ENCODE assay signal across 10 mouse cellular contexts in genomic region chr16:34395221-34395811, GRCm38 (mm10).
DNase-seq lines count a peak whose midpoint lies in the region; ATAC-seq and TF ChIP-seq lines count a peak whose summit lies in the region.
"Had no signal": no experiment of that assay in that cellular context is flagged by ENCODE, and none has a peak within 500 bp of the region (broad histone marks: within the 10 kb centered on the region; RNA-seq: fewer than 3 reads in every experiment).

No protein-coding gene starts in this region.

- H3K4me1 ChIP-seq in kidney, adult 2 months (ENCODE audit: control insufficient read depth, insufficient read depth, low read length), result peaks cover 5% of the 10 kb centered on the region; the same call in 1 of the 2 replicates
- H3K4me1 ChIP-seq in kidney, embryonic 14.5 days (ENCODE audit: control insufficient read depth, insufficient read depth, low read length), result no peaks in the 10 kb centered on the region
- peaks cover 11% of the 10 kb centered on the region for H3K4me1 ChIP-seq in brown adipose tissue, adult 24 weeks (ENCODE audit: control insufficient read depth, insufficient read depth, insufficient read length, low read length)
- 0 out of 2 replicates have a peak, but pooled peaks cover 5% of the 10 kb centered on the region for H3K4me1 ChIP-seq in neural tube, embryonic 14.5 days (ENCODE audit: control insufficient read depth, insufficient read depth, low read length)
- H3K4me1 ChIP-seq in thymus, adult 2 months (replicated peaks; ENCODE audit: control insufficient read depth, insufficient read depth, low read length), result no peaks in the 10 kb centered on the region

- no peak overlapping the region for H3K4me2 ChIP-seq in kidney, embryonic 14.5 days (replicated peaks; ENCODE audit: low read depth, low read length)
- no peak overlapping the region for H3K4me2 ChIP-seq in neural tube, embryonic 14.5 days (ENCODE audit: low read depth, low read length)
- H3K4me2 ChIP-seq: heart, embryonic 15.5 days; midbrain, embryonic 12.5 days had no signal

- no peaks in the 10 kb centered on the region for H3K36me3 ChIP-seq in kidney, adult 2 months (ENCODE audit: control insufficient read depth, insufficient read depth, low read length)
- no peaks in the 10 kb centered on the region for H3K36me3 ChIP-seq in kidney, embryonic 14.5 days (ENCODE audit: control insufficient read depth, insufficient read depth, low read length)
- no peaks in the 10 kb centered on the region for H3K36me3 ChIP-seq in neural tube, embryonic 14.5 days (ENCODE audit: control insufficient read depth, insufficient read depth, low read length)
- H3K36me3 ChIP-seq in thymus, adult 2 months (ENCODE audit: control insufficient read depth, insufficient read depth, low read length), result no peaks in the 10 kb centered on the region
- H3K36me3 ChIP-seq: G1E; heart, embryonic 15.5 days had no signal

- ATAC-seq in kidney, embryonic 14.5 days (ENCODE audit: low FRiP score, low TSS enrichment), result no peak
- peak; percentile 61; the same call in 1 of the 2 replicates for ATAC-seq in neural tube, embryonic 14.5 days (ENCODE audit: low read depth)

- no peaks in the 10 kb centered on the region for H3K9me3 ChIP-seq in kidney, embryonic 14.5 days (ENCODE audit: control insufficient read depth, low read length)
- no peaks in the 10 kb centered on the region for H3K9me3 ChIP-seq in neural tube, embryonic 14.5 days (ENCODE audit: control insufficient read depth, low read length)
- H3K9me3 ChIP-seq: G1E; heart, embryonic 15.5 days; midbrain, embryonic 12.5 days had no signal

- no peak for TF ChIP-seq POLR2A in kidney, adult 2 months (IDR thresholded peaks at IDR 0.05; ENCODE audit: low read depth, low read length)
- TF ChIP-seq POLR2A in thymus, adult 2 months (IDR thresholded peaks at IDR 0.05; ENCODE audit: control insufficient read depth, extremely low read depth, insufficient read depth, low read length, poor library complexity), result no peak

- no peak for TF ChIP-seq CTCF in kidney, adult 2 months (conservative IDR thresholded peaks at IDR 0.05; ENCODE audit: insufficient read depth, insufficient read length, low read depth, low read length)
- no peak for TF ChIP-seq CTCF in thymus, adult 2 months (IDR thresholded peaks at IDR 0.05; ENCODE audit: borderline replicate concordance, control insufficient read depth, extremely low read depth, insufficient read depth, low read length, poor library complexity)

- DNase-seq in kidney, adult 2 months, result peak; percentile 45
- peak; percentile 62 to 73 for DNase-seq in layer of hippocampus, adult 8-10 months (ENCODE audit: low spot score in 2 of 2)
- no peak for DNase-seq in urinary bladder, adult 18-20 months (ENCODE audit: low spot score in 2 of 2)
- no peak for DNase-seq in thymus, adult 2 months

- H3K9ac ChIP-seq in kidney, embryonic 14.5 days (ENCODE audit: low read depth, low read length), result no peak overlapping the region
- no peak overlapping the region for H3K9ac ChIP-seq in neural tube, embryonic 14.5 days (replicated peaks; ENCODE audit: low read depth, low read length)
- H3K9ac ChIP-seq: heart, embryonic 15.5 days; midbrain, embryonic 12.5 days had no signal

- H3K4me3 ChIP-seq in kidney, adult 2 months (ENCODE audit: insufficient read depth, low read depth, low read length), result no peak overlapping the region
- no peak overlapping the region for H3K4me3 ChIP-seq in kidney, embryonic 14.5 days (ENCODE audit: low read length)
- H3K4me3 ChIP-seq in brown adipose tissue, adult 24 weeks (ENCODE audit: insufficient read depth, low read depth, low read length), result no peak overlapping the region
- H3K4me3 ChIP-seq in neural tube, embryonic 14.5 days (ENCODE audit: low read depth, low read length), result no peak overlapping the region
- no peak overlapping the region for H3K4me3 ChIP-seq in thymus, adult 2 months (ENCODE audit: control insufficient read depth, insufficient read depth, low read length)
- H3K4me3 ChIP-seq: heart, embryonic 15.5 days; midbrain, embryonic 12.5 days had no signal

- H3K27me3 ChIP-seq in kidney, adult 2 months (replicated peaks; ENCODE audit: control insufficient read depth, insufficient read depth, low read length), result no peaks in the 10 kb centered on the region
- no peaks in the 10 kb centered on the region for H3K27me3 ChIP-seq in kidney, embryonic 14.5 days (ENCODE audit: control insufficient read depth, insufficient read depth, low read length)
- no peaks in the 10 kb centered on the region for H3K27me3 ChIP-seq in neural tube, embryonic 14.5 days (ENCODE audit: control insufficient read depth, insufficient read depth, low read length)
- no peaks in the 10 kb centered on the region for H3K27me3 ChIP-seq in thymus, adult 2 months (ENCODE audit: control insufficient read depth, insufficient read depth, low read length)
- H3K27me3 ChIP-seq: heart, embryonic 15.5 days; midbrain, embryonic 12.5 days had no signal

- H3K27ac ChIP-seq in kidney, adult 2 months (ENCODE audit: insufficient read depth, low read depth, low read length), result no peak overlapping the region
- H3K27ac ChIP-seq in kidney, embryonic 14.5 days (ENCODE audit: low read depth, low read length), result no peak overlapping the region
- 0 out of 2 replicates have a peak overlapping the region, but pooled peaks have one; percentile 12 for H3K27ac ChIP-seq in brown adipose tissue, adult 24 weeks (replicated peaks; ENCODE audit: low read depth, low read length)
- 0 out of 2 replicates have a peak overlapping the region, but pooled peaks have one; percentile 40 for H3K27ac ChIP-seq in neural tube, embryonic 14.5 days (ENCODE audit: low read depth, low read length)
- H3K27ac ChIP-seq in thymus, adult 2 months (ENCODE audit: control insufficient read depth, insufficient read depth, low read length), result no peak overlapping the region
- H3K27ac ChIP-seq: heart, embryonic 15.5 days; midbrain, embryonic 12.5 days had no signal

Comparison
In these comparisons a context has a peak if more than half of its experiments do, and no peak if none do; other contexts are left out.
1. DNase-seq: peak in kidney, adult 2 months (single experiment) and layer of hippocampus, adult 8-10 months (2 of 2); none in urinary bladder, adult 18-20 months (0 of 2) and thymus, adult 2 months (single experiment).
2. H3K27ac ChIP-seq: peak in brown adipose tissue, adult 24 weeks (single experiment) and neural tube, embryonic 14.5 days (single experiment); none in kidney, adult 2 months (single experiment), kidney, embryonic 14.5 days (single experiment) and thymus, adult 2 months (single experiment).